Mouse (Mus musculus) G1E (cell line): ENCODE results near the gene Zdhhc13.

Experiments
- CTCF ChIP-seq: IDR thresholded peaks from 2 replicates; pipeline ENCODE4 v1.5.1; 2012; ENCODE audit warnings: low read depth, low read length, inconsistent platforms, mixed read lengths
- GATA1 ChIP-seq: IDR thresholded peaks from 2 replicates; pipeline ENCODE4 v1.6.1; 2012; ENCODE audit warnings: borderline replicate concordance, low read length, inconsistent platforms, mixed read lengths
- GATA2 ChIP-seq: IDR thresholded peaks from 2 replicates; pipeline ENCODE4 v1.6.1; 2012; ENCODE audit warnings: low read depth, low read length, inconsistent platforms, borderline replicate concordance
- POLR2AphosphoS5 ChIP-seq: IDR thresholded peaks from 2 replicates; pipeline ENCODE4 v1.6.1; 2012; ENCODE audit warnings: low read depth, low read length, inconsistent platforms; ENCODE audit not compliant: insufficient replicate concordance
- TAL1 ChIP-seq: conservative IDR thresholded peaks from 2 replicates; pipeline ENCODE4 v1.6.1; 2012; ENCODE audit warnings: low read depth, low read length, inconsistent platforms, mixed read lengths

DNA sequence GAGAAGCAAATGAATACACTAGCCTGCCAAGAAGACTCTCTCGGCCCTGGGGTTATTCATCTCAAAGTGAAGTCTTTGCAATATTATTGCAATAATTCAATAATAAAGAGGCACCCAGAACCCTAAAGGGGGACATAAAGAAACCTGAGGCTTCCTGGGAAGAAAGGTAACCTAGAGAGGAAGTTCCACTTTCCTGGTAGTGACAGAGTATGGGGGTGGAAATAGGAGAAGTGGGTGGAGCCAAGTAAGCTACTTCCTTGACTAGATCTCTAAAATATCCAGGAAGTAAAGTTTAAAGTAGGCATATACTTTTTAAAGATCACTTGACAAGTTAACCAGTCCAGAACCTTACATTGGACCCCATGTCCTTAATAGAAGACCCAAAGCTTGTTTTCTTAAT, 13.4 kb upstream of the Zdhhc13 start:
- TF ChIP-seq CTCF (no peak), POLR2AphosphoS5 (no peak), GATA1 (no peak), TAL1 (no peak), GATA2 (no peak)
